ENCODE assay signal across 25 mouse cellular contexts in genomic region chr16:79400100-79400499, GRCm38 (mm10).
DNase-seq lines count a peak whose midpoint lies in the region; ATAC-seq and TF ChIP-seq lines count a peak whose summit lies in the region.
"Had no signal": no experiment of that assay in that cellular context is flagged by ENCODE, and none has a peak within 500 bp of the region (broad histone marks: within the 10 kb centered on the region; RNA-seq: fewer than 3 reads in every experiment).

No protein-coding gene starts in this region.

- H3K4me3 ChIP-seq in forebrain, embryonic 16.5 days (replicated peaks; ENCODE audit: low read length) = no peak overlapping the region
- H3K4me3 ChIP-seq in forebrain, embryonic 13.5 days = no peak overlapping the region
- H3K4me3 ChIP-seq: embryonic facial prominence, embryonic 12.5 days; embryonic facial prominence, embryonic 15.5 days; gastrocnemius, adult 2 months; hindbrain, embryonic 10.5 days; hindbrain, embryonic 13.5 days; intestine, embryonic 15.5 days had no signal

- no peaks in the 10 kb centered on the region for H3K9me3 ChIP-seq in forebrain, embryonic 16.5 days (ENCODE audit: control insufficient read depth, low read length)
- no peaks in the 10 kb centered on the region for H3K9me3 ChIP-seq in forebrain, embryonic 13.5 days (replicated peaks)
- H3K9me3 ChIP-seq: embryonic facial prominence, embryonic 12.5 days; embryonic facial prominence, embryonic 15.5 days; hindbrain, embryonic 10.5 days; hindbrain, embryonic 13.5 days; intestine, embryonic 15.5 days had no signal

- H3K4me1 ChIP-seq in forebrain, embryonic 16.5 days (replicated peaks; ENCODE audit: control insufficient read depth, insufficient read depth, low read length) = peaks cover 4% of the 10 kb centered on the region; the same call in 1 of the 2 replicates
- H3K4me1 ChIP-seq in forebrain, embryonic 13.5 days = peaks cover 10% of the 10 kb centered on the region
- H3K4me1 ChIP-seq: embryonic facial prominence, embryonic 12.5 days; embryonic facial prominence, embryonic 15.5 days; hindbrain, embryonic 10.5 days; hindbrain, embryonic 13.5 days; intestine, embryonic 15.5 days had no signal

- H3K36me3 ChIP-seq in forebrain, embryonic 16.5 days (ENCODE audit: control insufficient read depth, insufficient read depth) = no peaks in the 10 kb centered on the region
- H3K36me3 ChIP-seq in forebrain, embryonic 13.5 days (ENCODE audit: poor library complexity, severe bottlenecking) = no peaks in the 10 kb centered on the region
- H3K36me3 ChIP-seq: embryonic facial prominence, embryonic 12.5 days; embryonic facial prominence, embryonic 15.5 days; hindbrain, embryonic 10.5 days; hindbrain, embryonic 13.5 days; intestine, embryonic 15.5 days had no signal

- H3K4me2 ChIP-seq in forebrain, embryonic 16.5 days (ENCODE audit: low read length) = no peak overlapping the region
- H3K4me2 ChIP-seq in forebrain, embryonic 13.5 days = no peak overlapping the region
- H3K4me2 ChIP-seq: embryonic facial prominence, embryonic 12.5 days; embryonic facial prominence, embryonic 15.5 days; heart, embryonic 11.5 days; hindbrain, embryonic 13.5 days; intestine, embryonic 15.5 days had no signal

- H3K9ac ChIP-seq in forebrain, embryonic 16.5 days (replicated peaks; ENCODE audit: low read depth, low read length) = no peak overlapping the region
- H3K9ac ChIP-seq in forebrain, embryonic 13.5 days = no peak overlapping the region
- H3K9ac ChIP-seq: embryonic facial prominence, embryonic 12.5 days; embryonic facial prominence, embryonic 15.5 days; forebrain, postnatal 0 days; hindbrain, embryonic 13.5 days; intestine, embryonic 15.5 days had no signal

- peak; percentile 47 for ATAC-seq in forebrain, embryonic 16.5 days
- ATAC-seq in forebrain, embryonic 13.5 days = no peak
- ATAC-seq: CD4-positive, CD25-positive, alpha-beta regulatory T cell, adult 4 months; forebrain, postnatal 0 days; hindbrain, embryonic 16.5 days; intestine, embryonic 15.5 days had no signal

- no peak for TF ChIP-seq POLR2A in brain, embryonic 14.5 days (IDR thresholded peaks at IDR 0.05; ENCODE audit: borderline replicate concordance, extremely low read depth, insufficient read depth, insufficient read length, poor library complexity, severe bottlenecking)

- no peaks in the 10 kb centered on the region for H3K27me3 ChIP-seq in forebrain, embryonic 16.5 days (replicated peaks; ENCODE audit: control insufficient read depth, insufficient read depth, low read length)
- no peaks in the 10 kb centered on the region for H3K27me3 ChIP-seq in forebrain, embryonic 13.5 days
- H3K27me3 ChIP-seq: embryonic facial prominence, embryonic 12.5 days; embryonic facial prominence, embryonic 15.5 days; hindbrain, embryonic 13.5 days; intestine, embryonic 15.5 days had no signal

- whole genome bisulfite sequencing in forebrain, embryonic 16.5 days = 55% methylated on average over 3 of the region's 3 CpGs
- WGBS in forebrain, embryonic 13.5 days = 76% methylated on average over 3 of the region's 3 CpGs

- H3K27ac ChIP-seq in forebrain, embryonic 16.5 days (ENCODE audit: low read length) = no peak overlapping the region
- no peak overlapping the region for H3K27ac ChIP-seq in forebrain, embryonic 13.5 days
- H3K27ac ChIP-seq: embryonic facial prominence, embryonic 12.5 days; embryonic facial prominence, embryonic 15.5 days; gastrocnemius, adult 2 months; hindbrain, embryonic 10.5 days; hindbrain, embryonic 13.5 days; intestine, embryonic 15.5 days had no signal

- TF ChIP-seq CTCF in brain, embryonic 14.5 days (IDR thresholded peaks at IDR 0.05; ENCODE audit: borderline replicate concordance, extremely low read depth, insufficient read depth, insufficient read length) = no peak

- DNase-seq in layer of hippocampus, adult 9-11 months = peak; percentile 22
- no peak for DNase-seq in layer of hippocampus, postnatal 25 days (ENCODE audit: extremely low spot score in 1 of 2, low spot score in 1 of 2)
- peak; percentile 23 for DNase-seq in brain, adult 2 months (ENCODE audit: low read depth, low spot score)
- peak; percentile 65 for DNase-seq in brain, embryonic 14.5 days (ENCODE audit: low read depth)
- DNase-seq: adrenal gland, adult 8-10 months; adrenal gland, postnatal 25 days; cerebellum, adult 11 months; cerebellum, adult 2 months; cerebellum, adult 9-11 months; cerebellum, postnatal 25 days; forebrain, postnatal 0 days; gastrocnemius, adult 2 months; gastrocnemius, postnatal 14 days; heart, adult 11 months; heart, postnatal 36 days had no signal

Comparison
In these comparisons a context has a peak if more than half of its experiments do, and no peak if none do; other contexts are left out.
1. DNase-seq: peak in layer of hippocampus, adult 9-11 months (single experiment), brain, adult 2 months (single experiment) and brain, embryonic 14.5 days (single experiment); none in layer of hippocampus, postnatal 25 days (0 of 2).